Mouse (Mus musculus) NIH3T3 (cell line): ENCODE data around the gene Olfr170.
"Not testable (repeated sequence)": the region's sequence is repeated elsewhere in the genome, so short reads cannot be mapped to it uniquely, and the experiment has no call there.

Experiments
- DNase-seq: peaks from one replicate; pipeline ENCODE4 v3.0.0-alpha.2; 2012; ENCODE audit warnings: low read depth

The Olfr170 gene

GRCm38 (mm10) chr16:19611782-19612181, at the start of gene Olfr170:
Olfr170 (minus strand) TSS chr16:19611882.
- DNase-seq, result not testable (repeated sequence)

- no peak for DNase-seq
Observed at GRCm38 (mm10) chr16:19629816-19630215, 18.1 kb upstream of the Olfr170 start, which contains the start of gene Olfr171. Olfr171 (minus strand) TSS chr16:19629916.

- DNase-seq, result no peak
Observed at GRCm38 (mm10) chr16:19603166-19603565, 8.5 kb downstream of the Olfr170 start.

GRCm38 (mm10) chr16:19571709-19572108, 40.0 kb downstream of the Olfr170 start, which contains the start of gene Olfr169:
Olfr169 (minus strand) TSS chr16:19571809.
- DNase-seq, result not testable (repeated sequence)
